Mouse (Mus musculus) erythroid progenitor cell, adult 5-6 weeks (primary cell): Measurements from ENCODE around the gene Zfand2b. TPM values are rescaled to one million over a fixed set of nuclear protein-coding genes. Genes with fewer than 3 reads are reported as not detected.
A peak's percentile ranks its signal among the peaks of the same experiment; 100 is the strongest.

Experiments used
- ATAC-seq: replicated peaks from 2 replicates; pipeline ENCODE4 v1.8.0; 2016; ENCODE audit warnings: moderate number of reproducible peaks, mild to moderate bottlenecking, moderate TSS enrichment, inconsistent platforms; ENCODE audit not compliant: poor library complexity, low FRiP score, severe bottlenecking
- total RNA-seq, 2 experiments: library from RNA; stranded (forward) in 1 of 2; stranded (reverse) in 1 of 2; fragments of 150-400 nt in 1 of 2; fragments of 186-747, 209-891 nt in 1 of 2; gene quantifications; 2 replicates each; pipeline versions ENCODE4 v1.2.3 to v1.2.4; 2015 to 2017; ENCODE audit warnings: low replicate concordance in 2 of 2

Gene Zfand2b
- total RNA-seq, 2 experiments from 2014 or later: 43.6 to 54.6 TPM

DNA sequence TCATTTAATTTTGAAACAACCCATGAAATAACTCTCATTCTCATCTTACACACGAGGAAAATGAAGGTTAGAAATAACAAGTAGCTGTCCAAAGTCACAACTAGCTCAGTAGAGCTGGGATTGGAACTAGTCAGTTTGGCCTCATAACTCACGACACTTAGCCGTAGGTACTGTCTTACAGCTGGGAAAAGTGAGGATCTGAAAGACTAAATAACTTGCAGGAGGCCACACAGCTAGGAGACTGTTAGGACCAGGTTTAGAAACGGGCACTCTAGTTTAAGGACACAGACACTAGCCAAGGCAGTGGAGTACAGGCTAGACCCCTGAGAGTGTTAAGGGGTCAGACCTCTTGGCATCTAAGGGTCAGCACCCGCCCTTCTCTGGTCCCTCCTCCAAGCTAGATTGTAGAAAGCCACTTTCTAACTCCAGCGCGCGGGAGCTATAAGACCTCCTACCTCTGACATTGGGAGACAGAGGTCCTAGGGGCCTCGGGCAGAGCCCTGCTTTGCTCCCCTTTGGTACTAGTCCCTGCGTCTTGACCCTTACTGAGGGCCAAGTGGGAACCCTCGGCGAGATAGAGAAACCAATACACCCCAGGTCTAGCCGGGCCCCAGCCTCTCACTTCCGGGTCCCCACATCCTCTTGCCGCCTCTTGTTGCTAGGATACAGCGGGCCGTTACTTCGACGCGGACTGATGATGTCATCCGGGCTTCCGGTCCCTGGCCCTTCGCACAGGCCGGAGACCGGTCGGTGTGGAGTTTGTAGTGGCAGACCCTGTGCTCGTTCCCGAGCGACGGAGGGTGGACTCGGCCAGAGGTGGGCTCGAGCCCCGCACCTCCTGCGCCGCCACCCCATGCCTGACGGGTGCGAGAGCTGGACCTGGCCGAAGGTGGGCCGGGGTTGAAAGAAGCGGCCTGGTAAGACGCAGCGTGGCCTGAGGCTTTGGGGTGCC is 42.0 kb downstream of the Zfand2b start, which contains the start of the genes Glb1l and Stk16:
Glb1l (minus strand) TSS at position 678 of the 952 bp plus-strand sequence.
Stk16 (plus strand) TSS at position 703 of the 952 bp plus-strand sequence.
- ATAC-seq: peak; percentile 84

DNA sequence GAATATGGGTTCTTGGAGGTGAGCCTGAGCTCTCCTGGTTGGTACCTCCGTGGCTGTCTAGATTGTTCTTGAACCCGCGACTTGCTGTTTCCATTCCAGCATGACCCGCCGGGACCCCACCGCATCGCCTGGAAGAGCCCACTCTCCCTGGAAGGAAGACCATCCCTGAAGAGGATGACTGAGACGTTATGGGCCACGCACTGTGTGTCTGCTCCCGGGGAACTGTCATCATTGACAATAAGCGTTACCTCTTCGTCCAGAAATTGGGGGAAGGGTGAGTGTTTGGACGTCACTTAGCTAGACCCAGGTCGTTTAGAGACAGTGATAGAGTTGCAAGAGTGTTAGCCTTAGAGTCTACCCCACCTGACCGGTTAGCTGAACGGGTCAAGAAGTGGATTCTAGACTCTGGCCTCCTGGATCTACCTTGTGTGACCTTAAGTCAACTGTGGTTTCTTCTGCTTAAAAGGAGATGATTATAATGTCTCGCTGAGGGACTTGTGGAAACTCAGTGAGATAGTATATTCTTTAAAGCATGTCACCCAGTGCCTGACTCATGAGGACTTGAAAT is 42.8 kb downstream of the Zfand2b start:
- no peak for ATAC-seq

DNA sequence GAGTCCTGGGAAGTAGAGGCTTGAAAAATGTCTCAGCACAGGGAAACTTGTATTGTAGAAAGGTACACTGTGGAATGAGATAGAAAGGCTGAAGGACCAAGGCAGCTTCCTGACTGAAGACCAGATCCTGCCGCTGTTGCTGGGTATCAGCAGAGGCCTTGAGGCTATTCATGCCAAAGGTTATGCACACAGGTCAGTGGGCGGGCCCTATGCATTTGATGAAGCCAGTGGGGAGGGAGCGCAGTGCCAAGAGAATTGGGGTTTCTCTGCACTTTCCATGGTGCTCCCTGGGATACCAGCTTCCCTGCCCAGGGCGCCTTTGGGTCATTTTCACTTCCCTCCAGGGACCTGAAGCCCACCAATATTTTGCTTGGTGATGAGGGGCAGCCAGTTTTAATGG is 44.1 kb downstream of the Zfand2b start:
- ATAC-seq: no peak

DNA sequence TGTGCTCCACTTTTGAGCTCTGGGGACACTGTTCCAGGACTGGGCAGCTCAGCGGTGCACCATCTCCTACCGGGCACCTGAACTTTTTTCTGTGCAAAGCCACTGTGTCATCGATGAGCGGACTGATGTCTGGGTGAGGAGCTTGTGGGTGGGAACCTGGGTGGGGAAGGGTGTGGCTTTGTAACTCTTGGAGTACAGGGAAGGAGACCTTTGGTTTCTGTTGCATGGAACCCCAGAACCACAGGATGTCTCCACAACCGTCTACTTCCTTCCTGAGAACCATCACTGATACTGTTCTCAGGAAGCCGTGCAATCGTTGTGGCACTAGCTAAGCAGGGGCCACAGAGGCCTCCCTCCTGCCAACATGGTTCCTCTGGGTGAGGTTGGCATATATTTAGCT is 44.6 kb downstream of the Zfand2b start:
- ATAC-seq: 0 out of 2 replicates have a peak, but pooled peaks have one; percentile 15

DNA sequence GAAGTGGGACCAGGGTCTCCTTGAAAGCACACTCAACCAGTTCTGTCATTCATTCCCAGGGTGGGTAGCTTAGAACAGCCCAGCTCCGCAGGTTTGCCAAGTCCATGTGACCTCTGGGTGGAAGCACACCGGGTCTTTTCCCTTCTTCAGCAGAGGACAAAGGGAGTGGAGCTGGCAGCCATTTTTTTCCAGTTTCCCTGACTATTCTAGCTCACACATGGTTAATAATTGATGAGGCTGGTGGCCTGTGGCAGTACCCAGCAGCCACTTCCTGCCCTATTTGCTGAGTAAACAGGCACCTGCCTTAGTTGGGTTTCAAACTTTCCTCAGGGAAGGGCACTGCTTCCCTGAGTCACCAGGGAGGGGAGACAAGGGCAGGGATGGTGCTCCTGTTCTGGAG is 46.0 kb downstream of the Zfand2b start:
- ATAC-seq: no peak

DNA sequence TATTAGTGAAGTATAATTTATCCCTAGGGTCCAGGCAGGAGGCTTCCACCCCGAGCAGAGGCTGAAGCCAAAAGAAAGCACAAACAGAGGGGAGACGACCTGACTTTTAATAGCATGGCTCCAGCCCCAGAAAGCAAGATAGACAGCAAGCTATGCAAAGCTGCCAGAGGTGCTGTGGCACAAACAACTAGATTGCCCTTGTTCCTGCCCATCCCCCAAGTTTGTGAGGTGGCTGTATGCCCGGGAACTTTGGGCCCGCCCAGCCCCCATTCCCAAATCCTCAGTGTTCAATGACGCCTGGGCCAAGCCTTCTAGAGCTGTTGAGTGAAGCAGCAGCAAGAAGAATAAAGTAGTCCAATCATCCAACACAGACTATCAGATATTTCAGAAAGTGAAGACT is 46.4 kb downstream of the Zfand2b start:
- ATAC-seq: no peak

DNA sequence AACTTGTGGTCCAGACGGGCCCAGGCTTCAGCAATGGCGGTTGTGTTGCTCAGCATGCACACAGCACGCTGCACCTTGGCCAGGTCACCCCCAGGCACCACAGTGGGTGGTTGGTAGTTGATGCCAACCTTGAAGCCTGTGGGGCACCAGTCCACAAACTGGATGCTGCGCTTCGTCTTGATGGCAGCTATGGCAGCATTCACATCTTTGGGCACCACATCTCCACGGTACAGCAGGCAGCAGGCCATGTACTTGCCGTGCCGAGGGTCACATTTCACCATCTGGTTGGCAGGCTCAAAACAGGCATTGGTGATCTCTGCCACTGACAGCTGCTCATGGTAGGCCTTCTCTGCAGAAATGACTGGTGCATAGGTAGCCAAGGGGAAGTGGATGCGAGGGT is 47.3 kb downstream of the Zfand2b start:
- ATAC-seq: no peak

DNA sequence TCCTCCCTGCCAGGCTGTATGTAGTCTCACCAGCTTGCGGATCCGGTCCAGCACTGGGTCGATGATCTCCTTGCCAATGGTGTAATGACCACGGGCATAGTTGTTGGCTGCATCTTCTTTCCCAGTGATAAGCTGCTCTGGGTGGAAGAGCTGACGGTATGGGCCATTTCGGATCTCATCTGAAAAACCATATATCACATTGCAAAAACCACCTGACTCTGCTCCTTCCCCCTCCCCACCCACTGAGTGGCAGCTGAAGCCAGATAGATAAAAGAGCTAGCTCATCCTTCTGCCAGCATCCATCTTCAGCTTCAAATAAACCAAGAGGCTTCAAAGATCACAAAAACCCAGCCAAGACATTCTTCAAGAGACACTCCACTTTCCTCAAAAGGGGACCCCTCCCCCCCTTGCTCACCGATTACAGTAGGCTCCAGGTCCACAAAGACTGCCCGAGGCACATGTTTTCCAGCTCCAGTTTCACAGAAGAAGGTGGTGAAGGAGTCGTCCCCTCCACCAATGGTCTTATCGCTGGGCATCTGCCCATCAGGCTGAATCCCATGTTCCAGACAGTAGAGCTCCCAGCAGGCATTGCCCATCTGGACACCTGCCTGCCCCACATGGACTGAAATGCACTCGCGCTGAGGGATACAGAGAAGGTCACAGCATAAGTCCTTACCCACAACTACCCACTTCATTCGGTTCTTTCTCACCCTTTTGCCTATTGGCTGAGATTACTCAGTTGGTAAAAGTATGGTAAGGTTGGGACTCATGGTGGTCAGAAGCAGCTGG is 48.5 kb downstream of the Zfand2b start:
- ATAC-seq: peak; percentile 62

DNA sequence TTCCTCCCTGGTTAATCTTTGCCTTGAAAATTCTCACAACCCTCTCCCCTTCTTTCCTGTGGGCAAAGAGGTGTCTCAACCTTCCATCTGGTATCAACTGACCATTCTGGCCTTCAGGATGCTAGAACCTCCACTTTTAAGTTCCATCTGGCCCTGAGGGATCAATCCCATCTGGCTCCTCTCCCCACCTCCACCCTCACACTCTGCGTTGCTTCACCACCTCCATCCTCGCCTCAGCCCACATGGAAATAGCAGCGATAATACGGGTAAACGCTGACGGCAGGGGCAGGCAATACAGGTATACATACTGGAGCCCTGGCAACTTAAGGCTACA is 49.4 kb downstream of the Zfand2b start:
- ATAC-seq: no peak

DNA sequence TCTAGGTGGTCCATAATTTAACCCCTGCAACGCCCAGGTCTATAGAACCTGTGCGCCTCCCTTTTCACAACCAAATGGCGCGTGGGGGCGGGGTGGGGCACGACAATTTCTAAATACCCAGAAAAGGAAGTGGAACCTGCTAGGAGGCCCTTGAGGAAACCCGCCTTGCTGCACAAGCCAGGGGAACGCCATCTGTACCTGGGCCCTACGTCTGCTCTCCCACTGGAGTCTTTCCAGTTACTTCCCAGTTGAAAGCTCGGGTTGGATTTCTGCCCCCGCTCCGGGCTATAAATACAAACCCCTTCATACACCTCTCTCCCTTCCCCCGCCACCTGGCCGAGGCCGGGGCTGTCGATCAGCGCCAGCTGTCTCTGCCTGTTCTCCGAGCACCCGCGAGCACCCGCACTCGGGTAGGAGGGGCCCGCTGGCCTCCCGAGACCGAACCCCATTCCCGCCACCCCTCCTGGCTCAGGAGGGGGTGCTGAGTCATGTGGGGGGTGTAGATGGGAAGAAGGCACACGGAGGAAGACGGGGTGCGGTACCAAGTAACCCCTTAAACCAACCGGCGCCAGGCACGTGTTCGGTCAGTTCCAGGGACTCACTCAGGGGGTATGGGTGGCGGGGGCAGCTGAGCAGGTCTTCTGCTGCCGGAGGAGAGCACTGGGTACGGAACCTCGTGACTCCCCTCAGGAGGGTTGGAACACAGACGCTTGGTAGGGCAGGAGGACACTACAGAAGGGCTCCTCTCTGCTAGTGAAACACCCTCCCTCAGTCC is 50.0 kb downstream of the Zfand2b start:
- peak; percentile 65 for ATAC-seq

DNA sequence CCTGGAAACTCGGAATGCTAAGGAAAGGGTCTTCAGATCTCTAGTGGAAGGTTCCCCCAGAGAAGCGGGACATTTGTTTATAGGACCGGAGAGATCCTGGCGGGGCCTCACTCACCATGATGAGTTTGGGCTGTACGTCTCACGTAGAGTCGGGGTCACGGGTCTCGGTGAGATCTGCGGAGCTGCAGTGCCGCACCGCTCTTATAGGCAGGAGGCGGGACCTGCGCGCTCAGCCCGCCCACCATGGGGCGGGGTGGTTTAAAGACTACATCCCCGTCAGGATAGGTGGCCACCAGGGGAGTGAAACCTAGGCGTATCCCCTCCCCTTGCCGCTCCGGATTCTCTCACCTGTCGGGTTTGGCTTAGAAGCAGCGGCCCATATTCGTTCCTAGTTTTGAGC is 50.6 kb downstream of the Zfand2b start:
- ATAC-seq: peak; percentile 79

DNA sequence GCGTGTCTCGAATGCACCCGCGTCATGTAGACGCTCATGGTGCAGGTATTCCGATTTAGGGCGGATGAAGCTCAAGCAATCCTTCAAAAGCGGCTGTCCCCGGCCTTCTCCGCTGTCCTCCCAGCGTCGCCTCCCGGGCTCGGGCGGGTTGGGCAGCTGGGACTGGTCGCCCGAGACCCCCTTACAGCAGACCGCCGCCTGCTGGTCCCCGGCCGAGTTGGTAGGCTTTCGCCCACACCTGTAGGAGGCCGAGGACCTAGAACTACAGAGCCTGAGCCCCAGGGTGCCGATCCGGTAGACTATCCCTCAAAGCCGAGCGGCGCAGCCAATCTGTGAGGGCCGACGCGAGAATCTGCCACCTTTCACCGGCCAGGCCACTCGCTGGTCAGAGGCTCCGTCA is 51.1 kb downstream of the Zfand2b start, which contains the start of gene Tuba4a:
Tuba4a (minus strand) TSS at position 335 of the 400 bp plus-strand sequence.
- ATAC-seq: peak; percentile 7; the same call in 1 of the 2 replicates

Other genes with a start within 250 kb of the Zfand2b start
- gene Cfap65, start 233.0 kb upstream of the Zfand2b start, total RNA-seq (2015; ENCODE audit: low replicate concordance): not detected in 2 replicates
- not detected in 2 replicates for gene Cfap65, start 233.0 kb upstream of the Zfand2b start, total RNA-seq (2017; ENCODE audit: low replicate concordance)
- not detected in 2 replicates for gene Ihh, start 217.0 kb upstream of the Zfand2b start, total RNA-seq (2015; ENCODE audit: low replicate concordance)
- not detected in 2 replicates for gene Ihh, start 217.0 kb upstream of the Zfand2b start, total RNA-seq (2017; ENCODE audit: low replicate concordance)
- 5.8 and 12.2 TPM in 2 replicates for gene Nhej1, start 43.4 kb upstream of the Zfand2b start, total RNA-seq (2015; ENCODE audit: low replicate concordance)
- gene Nhej1, start 43.4 kb upstream of the Zfand2b start, total RNA-seq (2017; ENCODE audit: low replicate concordance): 10.5 and 11.0 TPM in 2 replicates
- gene Slc23a3, start 34.8 kb upstream of the Zfand2b start, total RNA-seq (2015; ENCODE audit: low replicate concordance): not detected in 2 replicates
- gene Slc23a3, start 34.8 kb upstream of the Zfand2b start, total RNA-seq (2017; ENCODE audit: low replicate concordance): not detected in 2 replicates
- gene Cnppd1, start 25.9 kb upstream of the Zfand2b start, total RNA-seq (2015; ENCODE audit: low replicate concordance): 28.5 and 33.5 TPM in 2 replicates
- 66.4 and 76.2 TPM in 2 replicates for gene Cnppd1, start 25.9 kb upstream of the Zfand2b start, total RNA-seq (2017; ENCODE audit: low replicate concordance)
- 145 and 163 TPM in 2 replicates for gene Retreg2, start 25.9 kb upstream of the Zfand2b start, total RNA-seq (2015; ENCODE audit: low replicate concordance)
- gene Retreg2, start 25.9 kb upstream of the Zfand2b start, total RNA-seq (2017; ENCODE audit: low replicate concordance): 133 and 149 TPM in 2 replicates
- 198 and 219 TPM in 2 replicates for gene Abcb6, start 11.7 kb downstream of the Zfand2b start, total RNA-seq (2015; ENCODE audit: low replicate concordance)
- gene Abcb6, start 11.7 kb downstream of the Zfand2b start, total RNA-seq (2017; ENCODE audit: low replicate concordance): 116 and 174 TPM in 2 replicates
- 5.9 and 7.6 TPM in 2 replicates for gene Ankzf1, start 23.5 kb downstream of the Zfand2b start, total RNA-seq (2015; ENCODE audit: low replicate concordance)
- gene Ankzf1, start 23.5 kb downstream of the Zfand2b start, total RNA-seq (2017; ENCODE audit: low replicate concordance): 8.9 and 10.0 TPM in 2 replicates
- 29.2 and 39.4 TPM in 2 replicates for gene Atg9a, start 23.6 kb downstream of the Zfand2b start, total RNA-seq (2015; ENCODE audit: low replicate concordance)
- gene Atg9a, start 23.6 kb downstream of the Zfand2b start, total RNA-seq (2017; ENCODE audit: low replicate concordance): 38.8 and 54.5 TPM in 2 replicates
- gene Glb1l, start 42.2 kb downstream of the Zfand2b start, total RNA-seq (2015; ENCODE audit: low replicate concordance): 23.1 and 23.9 TPM in 2 replicates
- 14.2 and 43.3 TPM in 2 replicates for gene Glb1l, start 42.2 kb downstream of the Zfand2b start, total RNA-seq (2017; ENCODE audit: low replicate concordance)
- gene Stk16, start 42.2 kb downstream of the Zfand2b start, total RNA-seq (2015; ENCODE audit: low replicate concordance): 96.0 and 112 TPM in 2 replicates
- gene Stk16, start 42.2 kb downstream of the Zfand2b start, total RNA-seq (2017; ENCODE audit: low replicate concordance): 82.3 and 141 TPM in 2 replicates
- 474 and 550 TPM in 2 replicates for gene Tuba4a, start 51.2 kb downstream of the Zfand2b start, total RNA-seq (2015; ENCODE audit: low replicate concordance)
- 246 TPM in 2 replicates for gene Tuba4a, start 51.2 kb downstream of the Zfand2b start, total RNA-seq (2017; ENCODE audit: low replicate concordance)
- gene A630095N17Rik, start 63.5 kb downstream of the Zfand2b start, total RNA-seq (2015; ENCODE audit: low replicate concordance): not detected in 2 replicates
- gene A630095N17Rik, start 63.5 kb downstream of the Zfand2b start, total RNA-seq (2017; ENCODE audit: low replicate concordance): not detected in 2 replicates
- gene Dnajb2, start 67.8 kb downstream of the Zfand2b start, total RNA-seq (2015; ENCODE audit: low replicate concordance): 154 and 158 TPM in 2 replicates
- 356 and 386 TPM in 2 replicates for gene Dnajb2, start 67.8 kb downstream of the Zfand2b start, total RNA-seq (2017; ENCODE audit: low replicate concordance)
- not detected in 2 replicates for gene Ptprn, start 95.9 kb downstream of the Zfand2b start, total RNA-seq (2015; ENCODE audit: low replicate concordance)
- not detected in 2 replicates for gene Ptprn, start 95.9 kb downstream of the Zfand2b start, total RNA-seq (2017; ENCODE audit: low replicate concordance)
- gene Resp18, start 109.8 kb downstream of the Zfand2b start, total RNA-seq (2015; ENCODE audit: low replicate concordance): not detected in 2 replicates
- gene Resp18, start 109.8 kb downstream of the Zfand2b start, total RNA-seq (2017; ENCODE audit: low replicate concordance): not detected in 2 replicates
- 7.5 and 7.6 TPM in 2 replicates for gene Dnpep, start 149.3 kb downstream of the Zfand2b start, total RNA-seq (2015; ENCODE audit: low replicate concordance)
- 1.7 and 6.5 TPM in 2 replicates for gene Dnpep, start 149.3 kb downstream of the Zfand2b start, total RNA-seq (2017; ENCODE audit: low replicate concordance)
- gene Des, start 191.7 kb downstream of the Zfand2b start, total RNA-seq (2015; ENCODE audit: low replicate concordance): not detected in 2 replicates
- gene Des, start 191.7 kb downstream of the Zfand2b start, total RNA-seq (2017; ENCODE audit: low replicate concordance): not detected in 2 replicates
- not detected in 2 replicates for gene Speg, start 206.7 kb downstream of the Zfand2b start, total RNA-seq (2015; ENCODE audit: low replicate concordance)
- 0.13 TPM in 1 of 2 replicates, not detected in the other for gene Speg, start 206.7 kb downstream of the Zfand2b start, total RNA-seq (2017; ENCODE audit: low replicate concordance)